Mouse (Mus musculus) left cerebral cortex, adult 8-10 months (tissue): ENCODE measurements at regions not wholly inside any gene's neighbourhood (a gene's known extent, or its start where the extent isn't known, plus 50 kb on each side); places are given as distances from the start of the nearest gene placed in this dataset.

Experiments used
- DNase-seq, 2 experiments: peaks; one replicate each; pipeline ENCODE4 v3.0.0; 2022; ENCODE audit warnings: low spot score in 2 of 2

DNA sequence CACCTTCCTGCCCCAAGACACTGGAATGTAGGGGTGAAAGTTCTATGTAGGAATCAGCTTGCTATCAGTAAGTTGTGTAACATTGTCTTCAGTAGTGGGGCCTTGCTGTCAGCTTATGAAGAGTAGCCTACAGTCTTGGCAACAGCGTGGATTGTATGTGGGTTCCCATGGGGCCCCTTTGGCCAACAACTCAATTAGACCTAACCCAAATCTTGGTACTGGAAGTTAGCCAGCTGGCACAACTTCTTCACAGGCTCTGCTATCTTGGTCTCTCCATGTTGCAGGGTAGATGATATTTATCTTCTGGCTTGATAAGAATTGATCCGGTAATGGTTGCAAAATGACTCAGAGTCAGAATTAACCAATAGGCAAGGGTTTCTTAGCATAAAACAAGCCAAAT, 244.2 kb upstream of the Msx2 start:
- DNase-seq: no peak

DNA sequence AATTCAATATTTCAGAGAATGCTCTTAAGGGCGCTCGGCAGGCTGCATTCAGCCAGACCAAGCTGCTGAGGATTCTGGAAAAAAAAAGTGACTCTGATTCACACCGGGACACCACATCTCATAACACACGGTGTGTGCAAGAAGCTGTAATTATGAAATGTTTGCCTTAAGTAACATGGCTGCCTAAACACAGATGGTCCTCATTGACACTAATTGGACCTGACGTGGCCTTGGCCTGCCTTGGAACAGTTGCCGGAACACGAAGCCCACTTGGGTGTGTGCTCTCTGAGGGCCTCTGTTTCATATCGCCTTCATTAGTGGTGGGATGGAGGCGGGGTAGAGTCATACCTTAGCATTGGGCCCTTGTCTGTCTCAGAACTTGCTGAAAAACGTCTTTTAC, 236.2 kb upstream of the Msx2 start:
- DNase-seq: no peak

DNA sequence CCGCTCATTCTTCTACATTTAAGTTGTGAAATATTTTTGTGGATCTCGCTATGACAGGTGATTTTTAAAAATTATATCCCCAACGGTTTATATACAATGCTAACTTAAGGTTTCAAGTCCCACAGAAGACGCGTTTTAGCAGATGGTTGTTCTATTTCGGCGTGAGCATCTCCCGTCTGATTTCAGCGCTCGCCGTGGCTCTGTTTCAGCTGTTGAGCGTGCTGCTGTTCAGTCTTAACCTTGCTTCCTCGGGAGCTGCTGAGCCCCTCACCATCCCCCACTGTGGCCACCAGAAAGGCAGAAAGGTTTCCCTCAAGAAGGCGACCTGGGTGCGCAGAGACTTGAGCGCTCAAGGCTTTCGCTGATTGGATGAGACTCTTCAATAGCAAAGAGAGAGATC, 234.7 kb upstream of the Msx2 start:
- DNase-seq: no peak

DNA sequence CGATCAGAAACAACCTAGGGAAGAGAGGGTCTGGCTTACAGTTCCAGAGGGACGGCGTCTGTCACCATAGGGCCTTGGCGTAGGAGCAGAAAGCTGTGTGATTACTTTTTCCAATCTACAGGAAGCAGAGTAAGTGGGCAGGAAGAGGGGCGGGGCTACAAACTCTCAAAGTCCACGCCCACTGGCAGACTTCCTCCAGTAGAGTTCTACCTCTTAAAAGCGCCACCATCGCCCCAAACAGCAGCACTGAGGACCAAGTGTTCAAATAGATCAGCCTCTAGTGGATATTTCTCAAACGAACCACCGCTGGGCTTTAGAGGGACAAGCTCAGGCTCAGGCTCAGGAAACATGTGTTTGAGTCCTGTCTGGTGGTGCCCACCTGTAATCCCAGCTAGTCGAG, 231.2 kb upstream of the Msx2 start:
- DNase-seq: no peak

DNA sequence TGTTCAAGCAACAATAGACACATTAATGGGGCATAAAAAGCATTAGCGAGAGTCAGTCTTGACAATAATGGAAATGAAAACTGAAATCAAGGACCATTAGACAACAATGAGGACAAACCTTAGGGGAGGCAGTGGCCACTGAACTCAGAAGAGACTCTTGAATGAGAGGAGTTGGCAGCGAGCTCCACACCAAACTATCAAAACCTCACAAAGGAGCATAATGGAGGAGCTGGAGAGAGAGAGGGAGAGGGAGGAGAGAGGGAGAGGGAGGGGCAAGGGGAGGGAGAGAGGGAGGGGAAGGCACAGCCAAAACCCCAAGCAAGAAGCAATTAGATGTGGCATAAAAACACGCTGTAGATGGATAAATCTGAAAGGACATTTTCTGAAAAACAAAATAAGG, 227.4 kb upstream of the Msx2 start:
- DNase-seq: no peak

DNA sequence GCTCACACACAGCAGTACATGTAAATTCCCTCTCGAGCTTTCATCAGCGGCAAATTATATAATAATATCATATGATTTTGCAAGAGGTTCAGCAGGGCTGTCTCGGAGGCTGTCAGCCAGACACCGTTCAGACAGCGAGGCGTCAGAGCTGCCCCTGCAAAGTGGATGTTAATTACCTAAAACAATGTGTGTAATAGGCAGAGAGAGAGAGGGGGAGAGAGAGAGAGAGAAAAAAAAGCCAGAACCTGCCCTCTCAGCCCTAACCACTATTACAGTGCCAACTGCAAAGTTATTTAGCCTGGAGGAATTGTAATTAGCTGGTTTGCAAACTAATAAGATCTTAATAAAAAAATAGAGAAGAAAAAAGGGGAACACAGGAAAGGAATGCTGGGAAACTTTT, 225.1 kb upstream of the Msx2 start:
- no peak for DNase-seq

DNA sequence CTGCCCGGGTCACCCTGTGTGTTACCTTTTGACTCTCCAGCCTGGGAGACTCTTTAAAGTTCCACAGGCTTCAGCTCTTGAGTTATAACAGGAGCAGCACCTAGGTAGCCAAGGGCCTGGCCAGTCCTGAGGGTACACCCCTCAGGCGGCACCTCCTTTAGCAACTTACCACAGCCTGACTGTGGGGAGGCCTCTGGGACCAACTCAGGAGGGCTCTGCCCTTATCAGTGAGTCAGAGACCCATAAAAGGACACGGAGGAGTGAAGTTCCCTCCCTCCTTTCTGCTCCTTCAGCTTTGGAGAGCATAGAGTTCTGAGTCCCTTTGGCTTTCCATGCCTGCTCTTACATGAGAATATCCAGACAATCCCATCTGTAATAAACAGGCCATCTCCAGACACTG, 222.5 kb upstream of the Msx2 start:
- no peak for DNase-seq

DNA sequence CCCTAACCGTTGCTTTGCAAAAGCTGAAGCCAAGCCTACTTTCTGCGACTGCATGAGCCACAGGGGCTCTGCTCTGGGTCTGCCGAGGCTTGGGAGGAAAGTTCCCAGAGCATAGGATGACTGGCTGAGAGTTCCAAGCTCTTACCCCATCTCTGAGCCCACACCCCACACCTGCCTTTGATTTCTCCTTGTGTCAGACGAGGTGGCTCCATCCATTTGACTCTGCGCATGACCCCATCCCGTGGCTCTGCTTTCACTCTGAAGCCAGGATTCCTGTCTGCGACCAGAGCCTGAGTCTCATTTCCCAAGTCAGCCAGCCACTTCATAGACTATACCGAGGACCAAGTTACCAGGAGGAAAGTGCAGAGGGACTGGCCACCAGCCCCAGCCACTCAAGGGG, 216.1 kb upstream of the Msx2 start:
- DNase-seq: no peak

DNA sequence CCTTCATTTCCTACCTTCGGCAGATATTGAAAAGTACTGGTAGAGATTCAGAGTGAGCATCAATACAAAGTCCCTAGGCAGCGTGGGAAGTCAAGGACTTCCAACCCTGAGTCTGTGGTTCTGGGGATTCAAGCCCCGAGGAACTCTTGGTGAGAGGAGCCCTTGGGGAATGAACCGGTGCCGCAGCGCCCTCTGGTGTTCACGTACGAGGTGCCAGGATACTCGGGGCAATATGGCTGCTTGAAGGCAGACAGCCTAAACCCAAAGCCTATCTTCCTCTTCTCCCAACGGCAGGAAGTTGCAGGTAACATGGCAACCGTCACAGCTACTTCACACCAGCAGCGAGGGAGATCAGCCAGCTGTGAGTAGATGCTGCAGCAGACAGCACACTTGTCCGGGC, 215.6 kb upstream of the Msx2 start:
- peak; percentile 18 to 84 for DNase-seq

DNA sequence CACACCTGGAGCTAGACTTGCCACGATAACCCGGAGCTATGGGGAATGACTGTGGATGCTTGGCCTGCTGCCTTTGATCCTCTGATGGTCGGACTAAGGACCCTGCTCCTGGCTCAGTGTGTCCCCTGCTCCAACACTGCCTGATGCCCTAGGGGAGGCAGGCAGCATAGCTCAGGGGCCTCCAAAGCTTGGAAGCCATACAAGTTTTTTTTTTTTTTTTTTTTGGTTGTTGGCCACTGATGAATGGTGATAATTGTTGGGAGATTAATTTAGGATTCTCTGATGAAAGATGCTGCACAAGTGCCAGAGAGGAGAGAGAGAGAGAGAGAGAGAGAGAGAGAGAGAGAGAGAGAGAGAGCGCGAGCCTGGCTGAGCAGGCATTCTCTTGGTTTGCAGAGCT, 211.6 kb upstream of the Msx2 start:
- no peak for DNase-seq

DNA sequence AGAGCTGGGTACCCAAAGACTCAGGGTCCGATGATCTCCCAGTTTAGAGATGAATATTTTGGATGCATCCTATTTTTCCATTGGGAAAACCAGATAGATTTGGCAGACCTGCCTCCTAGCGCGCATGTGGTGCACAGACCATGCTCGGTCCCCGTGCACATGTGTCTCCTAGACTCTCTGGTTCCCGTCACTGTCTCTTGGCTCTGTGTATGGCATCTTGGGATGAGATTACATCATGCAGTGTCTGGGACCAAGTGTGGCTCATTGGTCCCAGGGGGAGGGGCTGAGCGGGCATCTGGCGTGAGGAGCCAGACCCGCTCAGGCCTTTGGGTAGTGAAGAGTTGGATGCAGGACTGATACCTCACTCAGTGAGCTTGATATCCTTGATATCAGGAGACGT, 204.3 kb upstream of the Msx2 start:
- DNase-seq: no peak

DNA sequence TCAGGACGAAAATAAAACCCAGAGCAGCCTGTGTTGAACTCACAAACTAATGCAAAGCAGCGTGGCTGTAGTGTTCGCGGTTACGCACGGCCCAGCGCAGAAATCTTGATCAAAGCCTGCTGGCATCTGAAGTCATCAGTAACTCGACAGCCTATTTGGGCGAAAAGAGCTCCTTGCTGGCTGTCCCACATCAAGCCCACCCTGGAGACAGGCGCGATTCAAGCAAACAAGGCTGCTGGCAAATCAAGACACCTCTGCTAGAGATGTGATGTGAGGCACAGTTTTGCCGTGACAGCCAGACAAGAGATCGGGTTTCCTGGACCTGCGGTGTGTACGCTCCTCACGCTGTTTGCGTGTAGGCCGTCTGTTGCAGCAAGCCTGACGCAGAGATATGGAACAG, 197.5 kb upstream of the Msx2 start:
- DNase-seq: no peak

DNA sequence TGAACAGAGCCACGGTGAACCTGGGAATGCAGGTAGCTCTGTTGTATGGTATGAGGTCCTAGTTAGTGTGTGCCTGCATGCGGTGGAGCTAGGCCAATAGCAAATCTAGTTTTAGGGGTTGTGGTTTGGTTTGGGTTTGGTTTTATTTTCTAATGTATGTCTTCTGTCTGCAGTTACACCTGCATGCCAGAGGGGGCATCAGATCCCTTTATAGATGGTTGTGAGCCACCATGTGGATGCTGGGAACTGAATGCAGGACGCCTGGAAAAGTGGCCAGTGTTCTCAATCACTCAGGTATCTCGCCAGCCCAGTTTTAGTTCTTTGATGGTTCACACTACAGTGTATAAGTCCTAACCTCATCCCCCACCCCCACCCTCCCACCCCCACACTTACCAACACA, 194.6 kb upstream of the Msx2 start:
- DNase-seq: no peak

DNA sequence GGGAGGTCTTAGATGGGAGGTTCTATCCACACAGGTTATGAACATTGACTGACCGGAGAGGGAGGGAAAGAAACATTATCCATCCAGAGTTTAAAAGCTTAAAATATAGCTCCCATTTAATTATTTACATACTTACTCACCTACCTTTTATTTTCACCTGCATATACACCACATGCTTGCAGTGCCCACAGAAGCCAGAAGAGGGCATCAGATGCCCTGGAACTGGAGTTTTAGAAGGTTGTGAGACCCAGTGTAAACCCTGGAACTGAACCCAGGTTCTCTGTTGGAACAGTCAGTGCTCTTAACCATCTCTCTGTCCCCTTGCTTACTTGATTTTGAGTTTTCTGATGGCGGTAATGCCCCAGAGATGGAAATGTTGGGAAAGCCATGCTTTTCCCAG, 192.7 kb upstream of the Msx2 start:
- DNase-seq: no peak

DNA sequence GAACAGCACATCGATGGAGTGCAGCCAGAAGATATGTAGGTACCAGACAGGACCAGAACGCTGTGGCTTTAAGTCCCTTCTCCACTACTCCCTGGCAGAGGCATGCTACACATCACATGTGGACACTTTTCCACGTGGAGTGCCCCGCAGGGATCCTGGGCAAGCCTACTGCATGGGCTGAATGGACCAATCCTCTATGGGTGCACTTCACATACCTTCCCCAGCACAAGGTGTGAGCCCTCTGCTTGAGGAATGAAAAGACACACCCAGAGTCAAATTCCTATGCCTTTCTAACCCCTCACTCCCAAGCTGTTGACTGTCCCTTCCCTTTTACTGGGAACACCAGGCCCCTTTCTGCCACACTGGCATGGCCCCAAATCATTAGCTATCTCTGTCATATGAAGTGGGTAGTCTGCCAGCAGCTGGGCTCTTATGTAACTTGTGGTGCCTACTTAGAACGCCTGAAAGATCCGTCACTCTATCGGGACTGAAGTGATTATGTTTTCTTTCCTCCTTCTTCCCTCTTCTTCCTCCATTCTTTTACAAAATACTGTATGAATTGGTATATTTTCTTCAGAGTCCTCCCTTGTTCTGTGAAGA, 191.9 kb upstream of the Msx2 start:
- DNase-seq: no peak

DNA sequence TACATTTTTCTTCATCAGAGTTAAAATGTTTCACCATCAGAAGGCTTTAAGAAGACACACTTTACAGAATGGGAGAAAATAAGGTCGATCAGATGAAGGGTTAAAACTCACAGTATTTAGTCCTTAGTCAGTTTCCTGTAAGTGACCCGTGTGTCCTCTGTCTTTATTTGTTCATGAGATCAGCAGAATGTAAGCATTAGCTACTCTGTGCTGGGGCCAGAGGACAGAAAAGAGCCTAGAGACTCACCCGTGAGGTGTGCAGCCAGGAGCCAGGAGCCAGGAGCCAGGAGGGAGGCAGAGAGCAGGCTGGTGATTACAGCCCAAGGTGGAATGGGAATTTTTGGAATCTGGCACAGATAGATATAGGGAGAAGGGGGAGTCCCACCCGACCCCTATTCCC, 180.0 kb upstream of the Msx2 start:
- DNase-seq: no peak

DNA sequence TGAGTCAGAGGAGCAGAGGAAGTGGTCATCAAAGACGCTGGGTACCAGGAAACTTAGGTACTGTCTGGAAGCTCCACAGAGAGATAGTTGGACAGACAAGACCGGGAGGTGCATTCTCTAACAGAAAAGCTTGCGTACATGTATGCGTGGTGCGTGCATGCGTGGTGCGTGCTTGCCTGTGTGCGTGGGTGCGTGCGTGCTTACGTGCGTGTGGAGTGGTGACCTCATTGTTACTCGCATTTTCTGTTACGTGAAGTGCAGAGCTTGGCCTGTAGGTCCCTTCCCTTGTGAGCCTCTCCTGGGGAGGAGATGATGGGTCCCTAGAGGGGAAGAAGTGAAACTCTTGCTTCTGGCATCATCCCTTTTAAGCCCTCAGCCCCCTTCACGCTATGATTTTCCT, 175.5 kb upstream of the Msx2 start:
- DNase-seq: no peak

DNA sequence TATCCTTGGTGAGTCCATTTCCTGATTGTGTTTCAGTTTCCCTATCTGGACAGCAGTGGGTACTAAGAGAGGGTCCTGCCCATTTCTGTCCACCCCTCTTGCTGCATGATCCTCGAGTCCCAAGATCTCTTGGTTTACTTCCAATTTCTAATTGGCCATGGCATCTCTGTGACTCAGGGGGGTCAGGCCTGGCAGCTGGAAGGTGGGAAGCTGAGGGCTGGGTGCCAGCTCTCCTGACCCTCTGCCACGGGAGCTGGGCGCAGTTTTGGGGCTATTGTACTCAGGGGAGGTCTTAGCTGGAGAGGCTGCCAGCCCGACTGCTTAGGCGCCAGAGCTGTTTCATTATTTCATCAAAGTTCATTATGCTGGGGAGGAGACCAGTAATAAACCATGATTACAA, 169.7 kb upstream of the Msx2 start:
- no peak for DNase-seq

DNA sequence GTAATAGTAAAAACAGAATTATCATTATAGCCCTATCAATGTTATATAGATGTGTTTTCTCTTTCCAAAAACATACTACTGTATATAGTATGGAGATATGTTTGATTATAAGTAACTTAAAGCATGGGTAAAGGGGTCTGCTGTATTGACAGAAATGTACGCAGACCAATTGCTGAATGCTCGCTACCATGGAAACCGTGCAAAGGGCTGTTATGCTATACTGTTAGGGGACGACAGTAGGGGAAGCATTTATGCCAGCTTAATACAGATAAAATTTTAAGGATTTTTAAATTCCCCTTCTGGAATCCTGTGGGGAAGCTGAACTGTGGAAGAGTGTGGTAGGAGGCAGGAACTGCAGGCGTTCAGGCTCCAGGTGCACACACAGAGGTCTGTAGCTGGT, 166.7 kb upstream of the Msx2 start:
- DNase-seq: no peak

DNA sequence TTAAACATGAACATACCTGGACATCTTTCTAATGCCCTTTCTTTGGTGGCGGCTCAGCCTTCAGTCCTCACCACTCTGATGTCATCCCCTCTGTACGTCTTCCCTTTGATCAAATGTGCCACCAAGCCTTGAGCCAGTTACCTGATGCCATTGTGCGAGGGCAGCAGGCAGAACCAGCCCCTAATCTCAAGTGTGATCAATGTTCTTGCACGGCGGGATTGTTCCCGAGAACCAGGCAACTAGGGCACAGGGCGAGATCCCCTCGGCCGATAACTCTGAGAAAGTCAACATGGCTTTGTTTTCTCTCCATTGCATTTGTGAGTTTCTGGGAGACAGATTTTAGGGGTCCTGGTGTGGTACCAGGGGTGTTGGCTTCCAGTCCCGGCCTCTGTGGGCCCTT, 166.2 kb upstream of the Msx2 start:
- no peak for DNase-seq

DNA sequence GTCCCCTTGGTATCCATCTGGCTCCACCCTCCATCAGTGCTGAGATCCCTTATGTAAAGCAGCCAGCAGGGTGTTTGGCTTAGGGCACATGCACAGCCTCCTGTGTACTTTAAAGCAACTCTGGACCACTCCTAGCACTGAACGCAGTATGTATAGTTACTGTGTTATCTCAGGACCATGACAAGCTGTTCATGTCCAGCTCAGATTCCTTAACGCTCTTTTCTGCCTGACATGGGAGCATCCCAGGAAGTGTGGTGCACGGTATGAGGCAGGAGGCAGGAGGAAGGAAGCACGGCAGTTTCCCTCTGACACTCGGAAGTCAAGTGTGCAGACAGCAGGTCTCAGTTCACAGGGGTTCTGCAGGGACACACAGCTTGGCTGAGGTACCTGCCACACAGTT, 163.1 kb upstream of the Msx2 start:
- DNase-seq: no peak

DNA sequence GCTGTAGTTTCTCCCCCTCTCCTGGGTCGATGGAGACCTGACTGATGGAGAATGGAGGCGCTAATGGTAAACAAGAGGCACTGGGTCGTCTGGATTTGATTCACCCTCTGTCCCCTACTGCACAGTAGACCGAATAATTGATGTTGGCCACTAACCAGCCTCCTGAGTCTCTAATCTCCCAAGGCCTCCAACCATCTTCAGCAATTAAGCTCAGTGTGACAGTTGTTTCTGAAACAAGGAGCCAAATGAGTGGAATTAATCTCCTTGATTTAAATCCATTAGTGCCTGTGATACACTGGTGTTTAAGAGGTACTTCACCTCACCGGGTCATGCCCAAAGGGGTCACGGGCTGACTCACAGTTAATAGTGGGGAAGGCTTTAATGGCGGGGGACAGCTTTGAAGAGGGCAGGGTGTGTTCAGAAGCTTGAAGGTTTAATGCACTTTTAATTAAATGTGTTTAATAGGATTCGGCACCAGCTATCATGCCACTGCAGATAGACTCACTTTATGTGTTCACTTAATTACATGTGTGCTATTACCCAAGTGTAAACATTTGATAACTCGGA, 161.8 kb upstream of the Msx2 start:
- DNase-seq: no peak

DNA sequence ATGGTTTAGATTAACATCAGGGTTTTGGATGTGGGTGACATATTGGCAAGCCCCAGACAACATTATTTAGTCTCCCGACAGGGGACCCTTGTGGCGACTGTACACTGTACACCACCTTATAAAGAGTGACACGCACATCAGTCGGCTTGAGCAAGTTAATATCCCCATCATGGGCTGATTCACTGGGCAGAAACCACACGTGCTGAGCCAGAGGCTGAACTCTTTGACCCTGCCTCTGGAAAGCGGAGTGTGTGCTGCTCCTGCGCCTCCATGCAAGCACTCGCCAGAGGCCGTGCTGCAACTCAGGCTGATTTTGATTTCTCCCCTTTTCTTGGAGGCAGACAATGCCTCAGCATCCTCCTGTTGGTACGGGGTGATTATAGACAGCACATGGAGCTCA, 125.2 kb upstream of the Msx2 start:
- no peak for DNase-seq
